Mouse (Mus musculus) midbrain, embryonic 16.5 days (tissue): ENCODE data around the gene Gja8. TPM values are rescaled to one million over a fixed set of nuclear protein-coding genes. Genes with fewer than 3 reads are reported as not detected.

ENCODE experiments used
- ATAC-seq: fragments of 200-750 bp; cut with Nextera tagmentation; 2 replicates; pipeline ENCODE4 v1.8.0; 2017; ENCODE audit warnings: moderate TSS enrichment
- H3K27ac ChIP-seq: fragments of 300-500 bp; sonication (generic); 2 replicates; pipeline ENCODE4 v1.5.1; 2014; ENCODE audit warnings: mild to moderate bottlenecking, low read length, mixed read lengths
- H3K27me3 ChIP-seq: fragments of 300-500 bp; sonication (generic); 2 replicates; pipeline ENCODE4 v1.6.1; 2014; ENCODE audit warnings: low read depth, low read length, mixed read lengths; ENCODE audit not compliant: control insufficient read depth, insufficient read depth
- H3K36me3 ChIP-seq: fragments of 300-500 bp; sonication (generic); 2 replicates; pipeline ENCODE4 v1.6.1; 2014; ENCODE audit warnings: mild to moderate bottlenecking, low read length, moderate library complexity, mixed read lengths; ENCODE audit not compliant: control insufficient read depth, insufficient read depth
- H3K4me1 ChIP-seq: fragments of 300-500 bp; sonication (generic); 2 replicates; pipeline ENCODE4 v1.6.1; 2014; ENCODE audit warnings: mild to moderate bottlenecking, low read length, mixed read lengths; ENCODE audit not compliant: control insufficient read depth, insufficient read depth
- H3K4me2 ChIP-seq: fragments of 300-500 bp; sonication (generic); 2 replicates; pipeline ENCODE4 v1.6.1; 2014; ENCODE audit warnings: mild to moderate bottlenecking, low read length, mixed read lengths
- H3K4me3 ChIP-seq: fragments of 300-500 bp; sonication (generic); 2 replicates; pipeline ENCODE4 v1.5.1; 2014; ENCODE audit warnings: low read depth, mild to moderate bottlenecking, low read length, moderate library complexity, mixed read lengths
- H3K9ac ChIP-seq: fragments of 300-500 bp; sonication (generic); 2 replicates; pipeline ENCODE4 v1.6.1; 2014; ENCODE audit warnings: low read depth, low read length, mixed read lengths
- H3K9me3 ChIP-seq: fragments of 300-500 bp; sonication (generic); replicated peaks from 2 replicates; pipeline ENCODE4 v1.6.1; 2014; ENCODE audit warnings: mild to moderate bottlenecking, low read length, mixed read lengths; ENCODE audit not compliant: control insufficient read depth, poor library complexity, severe bottlenecking
- WGBS: fragments of 180-500 bp; shearing (Covaris S2); extraction: QIAGEN DNeasy Blood & Tissue Kit; methylation state at CpG from one replicate; pipeline ENCODE4 v1.1.7; 2014; 5-methylcytosine and 5-hydroxymethylcytosine counted together
- polyA plus RNA-seq: library from polyadenylated mRNA; unstranded; fragments of >200 nt; fragmentation: Nextera tagmentation; extraction: Ambion mirVana; gene quantifications from 2 replicates; pipeline ENCODE4 v1.2.1, GENCODE M21; 2015

The Gja8 gene
- 0.04 TPM in 1 of 2 replicates, not detected in the other for polyA plus RNA-seq

DNA sequence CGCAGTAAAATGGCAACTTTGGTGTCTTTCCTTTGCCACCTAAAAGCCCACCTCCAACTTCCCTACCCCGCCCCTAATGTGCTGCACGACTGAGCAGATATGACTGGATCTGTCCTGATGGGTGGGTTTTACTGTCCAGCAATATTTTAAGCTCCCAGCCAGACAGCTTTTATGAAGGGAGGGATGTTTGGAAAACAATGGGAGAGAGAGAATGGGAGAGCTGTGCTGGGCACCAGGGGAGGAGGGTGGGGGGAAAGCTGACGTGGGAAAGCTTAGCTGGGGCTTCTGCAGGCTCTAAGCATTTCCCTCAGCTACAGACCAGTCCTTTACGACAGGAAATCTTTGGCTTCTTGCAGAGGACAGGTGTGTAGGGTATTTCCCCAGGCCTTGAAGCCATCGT lies at the start of gene Gja8:
Gene Gja8, minus strand, starts transcription at position 101 of the 400 bp plus-strand sequence.
- Histone ChIP-seq H3K36me3 (no peaks in the 10 kb centered on the region), H3K4me1 (no peaks in the 10 kb centered on the region), H3K9me3 (no peaks in the 10 kb centered on the region), H3K27me3 (no peaks in the 10 kb centered on the region), H3K27ac (no peak within 1 kb of the TSS), H3K9ac (no peak within 1 kb of the TSS), H3K4me3 (no peak within 1 kb of the TSS), H3K4me2 (no peak within 1 kb of the TSS)
- no peak for ATAC-seq
- WGBS = 69% methylated on average over 6 of the region's 6 CpGs

DNA sequence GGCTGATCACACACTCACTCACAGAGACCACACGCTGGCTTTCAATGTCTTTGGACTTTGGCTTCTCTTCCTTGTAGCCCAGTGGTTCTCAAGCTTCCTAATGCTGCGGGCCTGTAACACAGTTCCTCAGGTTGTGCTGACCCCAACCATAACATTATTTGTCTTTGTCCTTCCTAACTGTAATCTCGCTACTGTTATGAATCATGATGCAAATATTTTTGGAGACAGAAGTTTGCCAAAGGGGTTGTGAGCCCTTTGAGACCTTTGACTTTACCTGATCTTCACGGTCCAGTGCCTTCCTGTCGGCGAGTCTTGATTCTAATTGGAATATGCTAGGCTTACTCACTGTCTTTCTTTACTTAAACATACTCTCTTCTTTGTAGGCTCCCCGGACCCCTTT lies 48.6 kb upstream of the Gja8 start:
- Histone ChIP-seq H3K27ac (no peak overlapping the region), H3K9ac (no peak overlapping the region), H3K27me3 (no peaks in the 10 kb centered on the region), H3K36me3 (no peaks in the 10 kb centered on the region), H3K9me3 (no peaks in the 10 kb centered on the region), H3K4me1 (no peaks in the 10 kb centered on the region), H3K4me3 (no peak overlapping the region), H3K4me2 (no peak overlapping the region)
- 83% methylated on average over 7 of the region's 7 CpGs for WGBS
- no peak for ATAC-seq

DNA sequence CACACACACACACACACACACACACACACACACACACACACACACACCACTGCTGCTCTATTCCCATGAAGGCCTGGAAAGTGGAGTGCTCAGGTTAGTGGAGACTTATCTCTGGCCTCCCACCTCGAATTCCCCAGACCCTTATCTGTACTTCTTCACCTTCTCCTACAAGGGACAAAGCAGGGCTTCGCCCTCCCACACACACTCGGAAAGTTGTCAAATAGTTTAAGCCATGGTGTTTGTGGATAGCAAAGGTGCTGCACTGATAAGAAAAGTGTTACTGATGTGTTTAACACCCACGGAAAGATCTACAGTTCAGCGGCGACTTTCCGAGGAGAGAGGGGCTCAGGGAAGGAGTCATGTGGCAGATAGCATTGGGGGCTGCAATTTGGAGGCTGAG lies 45.2 kb upstream of the Gja8 start:
- no peaks in the 10 kb centered on the region for H3K9me3 ChIP-seq
- H3K4me1 ChIP-seq = no peaks in the 10 kb centered on the region
- no peaks in the 10 kb centered on the region for H3K27me3 ChIP-seq
- no peak overlapping the region for H3K4me3 ChIP-seq
- no peak overlapping the region for H3K4me2 ChIP-seq
- no peak for ATAC-seq
- no peak overlapping the region for H3K27ac ChIP-seq
- 70% methylated on average over 7 of the region's 7 CpGs for WGBS
- no peaks in the 10 kb centered on the region for H3K36me3 ChIP-seq
- no peak overlapping the region for H3K9ac ChIP-seq

DNA sequence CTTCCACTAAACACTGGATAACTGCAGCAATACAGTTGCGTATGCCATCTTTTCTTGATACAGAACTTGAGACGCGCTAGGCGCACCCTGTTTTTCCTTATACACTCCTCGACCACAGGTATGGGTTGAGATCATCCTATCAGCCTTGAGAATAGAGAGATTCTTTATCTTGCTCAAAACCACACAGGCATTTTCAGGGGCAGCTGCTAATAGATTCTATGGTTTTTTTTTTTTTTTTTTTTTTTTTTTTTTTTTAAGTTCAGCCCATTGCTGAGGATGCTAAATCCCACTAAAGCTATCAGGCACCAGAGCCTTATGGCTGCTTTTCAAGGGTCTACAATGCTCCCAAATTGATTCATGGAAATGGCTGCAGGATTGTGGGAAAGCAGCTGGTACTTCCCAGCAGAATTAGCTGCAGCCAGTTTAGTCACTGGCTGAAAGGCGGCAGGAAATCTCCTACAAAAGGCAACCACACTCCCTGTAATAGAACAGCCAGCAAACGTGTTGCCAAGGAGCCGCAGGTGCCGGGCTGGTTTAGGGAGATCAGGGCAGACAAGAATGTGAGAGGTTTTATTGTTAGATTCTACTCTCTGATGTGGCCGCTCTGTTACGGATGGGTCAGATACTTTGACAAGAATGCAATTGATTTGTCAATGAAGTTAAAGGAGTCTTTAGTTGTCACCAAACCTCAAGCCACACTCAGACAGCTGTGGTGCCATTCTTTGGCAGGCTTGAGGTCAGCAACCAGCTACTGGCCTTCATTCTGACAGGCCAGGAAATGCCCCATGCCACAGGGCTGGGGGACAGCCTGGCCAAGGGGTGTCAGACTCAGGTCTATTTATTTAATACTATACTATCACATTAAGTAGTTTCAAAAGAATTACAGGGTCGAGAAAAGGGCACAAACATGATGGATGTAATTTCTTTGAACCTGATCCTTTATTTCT lies 37.5 kb upstream of the Gja8 start:
- peak; percentile 66; the same call in 1 of the 2 replicates for ATAC-seq
- no peak overlapping the region for H3K27ac ChIP-seq
- no peak overlapping the region for H3K4me3 ChIP-seq
- H3K4me2 ChIP-seq = no peak overlapping the region
- WGBS = 43% methylated on average over 12 of the region's 12 CpGs
- no peaks in the 10 kb centered on the region for H3K36me3 ChIP-seq
- H3K4me1 ChIP-seq = peaks cover 4% of the 10 kb centered on the region; the same call in 1 of the 2 replicates
- H3K27me3 ChIP-seq = no peaks in the 10 kb centered on the region
- no peaks in the 10 kb centered on the region for H3K9me3 ChIP-seq
- H3K9ac ChIP-seq = no peak overlapping the region

DNA sequence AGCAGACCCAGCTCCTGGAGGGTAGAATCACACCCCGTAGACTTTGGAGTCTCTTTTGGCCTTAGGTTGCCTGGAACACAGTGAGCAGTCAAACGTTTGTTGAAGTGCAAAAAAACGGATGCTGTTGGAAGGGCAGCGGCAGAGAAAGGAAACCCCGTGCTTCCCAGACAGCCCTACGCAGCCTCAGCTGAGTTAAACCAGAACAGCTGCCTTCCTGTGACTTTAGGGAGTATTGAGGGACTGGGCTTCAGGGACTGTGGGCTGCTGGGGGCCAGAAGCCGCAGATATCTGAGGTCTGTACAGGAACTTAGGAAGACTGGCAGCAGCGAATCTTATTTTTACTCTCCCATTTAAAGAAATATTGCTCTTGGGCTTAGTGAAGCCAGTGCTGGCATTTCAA lies 34.8 kb upstream of the Gja8 start:
- Histone ChIP-seq H3K27ac (no peak overlapping the region), H3K4me1 (peaks cover 4% of the 10 kb centered on the region; the same call in 1 of the 2 replicates), H3K9ac (no peak overlapping the region), H3K27me3 (no peaks in the 10 kb centered on the region), H3K36me3 (no peaks in the 10 kb centered on the region), H3K9me3 (no peaks in the 10 kb centered on the region), H3K4me2 (peak overlapping the region; percentile 12; the same call in 1 of the 2 replicates), H3K4me3 (no peak overlapping the region)
- no peak for ATAC-seq
- WGBS = 61% methylated on average over 8 of the region's 8 CpGs

DNA sequence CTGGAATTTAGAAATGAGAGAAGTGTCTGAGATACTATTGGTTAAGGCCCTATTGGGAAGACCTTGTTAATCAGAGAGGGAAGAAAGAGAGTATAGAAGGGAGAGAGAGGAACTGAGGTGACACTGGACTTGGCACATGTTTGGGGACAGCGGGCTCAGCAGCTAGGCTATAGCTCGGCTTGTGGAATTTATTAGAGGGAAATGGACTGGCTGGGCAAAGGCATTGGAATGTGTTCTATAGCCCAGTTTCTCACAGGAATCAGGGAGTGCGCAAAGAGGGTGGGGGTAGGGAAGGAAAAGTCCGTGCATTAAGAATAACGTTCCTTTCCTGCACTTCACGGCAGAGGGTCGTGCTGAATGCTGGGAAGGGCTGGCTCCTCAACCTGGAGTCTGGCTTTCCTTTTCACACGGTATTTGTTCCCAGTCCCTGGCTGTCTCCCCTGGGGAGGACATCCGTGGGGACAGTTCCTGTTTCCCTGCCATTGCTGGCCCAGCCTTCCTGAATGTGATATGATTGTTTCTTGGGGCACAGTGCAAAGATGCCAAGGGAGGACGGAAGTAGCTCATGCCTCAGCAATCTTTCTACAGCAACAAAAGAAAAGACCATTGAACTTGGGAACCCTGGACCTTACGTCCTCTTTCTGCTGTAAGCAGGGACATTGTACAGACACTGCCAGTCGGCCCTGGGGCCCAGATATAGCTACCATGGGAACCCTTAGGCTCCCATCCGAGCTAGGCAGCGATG lies 27.8 kb upstream of the Gja8 start:
- Histone ChIP-seq H3K27ac (no peak overlapping the region), H3K4me3 (no peak overlapping the region), H3K36me3 (no peaks in the 10 kb centered on the region), H3K4me1 (no peaks in the 10 kb centered on the region), H3K9ac (no peak overlapping the region), H3K27me3 (no peaks in the 10 kb centered on the region), H3K4me2 (no peak overlapping the region), H3K9me3 (no peaks in the 10 kb centered on the region)
- WGBS = 59% methylated on average over 14 of the region's 14 CpGs
- ATAC-seq = no peak

DNA sequence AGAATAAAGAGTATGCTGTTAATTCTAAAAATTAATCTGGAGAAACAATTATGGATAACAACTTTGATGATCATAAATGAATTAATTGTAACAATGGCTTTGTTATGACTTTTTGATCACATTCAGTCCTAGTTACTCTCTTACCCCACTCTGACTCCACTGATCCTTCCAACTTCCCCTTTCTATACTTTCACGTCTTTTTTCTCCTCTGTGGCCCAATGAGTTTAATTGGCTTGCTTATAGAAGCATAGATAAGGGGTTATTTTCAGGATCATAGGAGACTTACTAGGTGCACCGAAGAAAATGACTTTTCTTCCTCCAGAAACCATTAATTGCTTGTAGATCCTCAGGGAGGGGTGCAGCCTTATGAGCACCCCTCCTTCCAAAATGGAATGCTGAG lies 16.9 kb upstream of the Gja8 start:
- Histone ChIP-seq H3K27me3 (no peaks in the 10 kb centered on the region), H3K9me3 (no peaks in the 10 kb centered on the region; the same call in 1 of the 2 replicates), H3K4me2 (no peak overlapping the region), H3K9ac (no peak overlapping the region), H3K36me3 (no peaks in the 10 kb centered on the region), H3K4me3 (no peak overlapping the region), H3K4me1 (peaks cover 8% of the 10 kb centered on the region), H3K27ac (no peak overlapping the region)
- 89% methylated on average over 2 of the region's 2 CpGs for WGBS
- no peak for ATAC-seq

DNA sequence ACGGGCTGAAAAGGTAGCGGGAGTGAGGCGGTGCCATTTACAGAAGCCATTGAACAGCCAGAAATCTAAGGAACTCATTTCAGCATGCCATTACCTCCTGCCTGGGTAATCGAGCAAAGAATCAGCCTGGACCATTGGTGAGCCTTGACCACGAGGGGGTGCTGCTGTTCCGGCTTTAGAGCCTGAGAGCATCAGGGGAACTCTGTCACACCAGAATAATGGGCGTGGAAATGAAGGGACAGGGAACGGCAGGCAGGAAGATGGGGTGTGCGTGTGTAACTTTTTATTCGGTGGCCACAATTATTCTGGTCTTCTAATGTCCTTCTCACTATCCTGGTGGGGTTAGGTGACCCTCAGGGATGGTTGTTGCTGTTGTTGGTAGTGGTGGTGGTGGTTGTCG lies 12.9 kb upstream of the Gja8 start:
- H3K4me3 ChIP-seq = peak overlapping the region; percentile 22; the same call in 1 of the 2 replicates
- H3K36me3 ChIP-seq = no peaks in the 10 kb centered on the region
- peaks cover 17% of the 10 kb centered on the region for H3K4me1 ChIP-seq
- 6% methylated on average over 11 of the region's 11 CpGs for WGBS
- H3K9ac ChIP-seq = no peak overlapping the region
- H3K27ac ChIP-seq = no peak overlapping the region
- H3K4me2 ChIP-seq = peak overlapping the region; percentile 48
- peak; percentile 87 for ATAC-seq
- H3K27me3 ChIP-seq = no peaks in the 10 kb centered on the region
- no peaks in the 10 kb centered on the region; the same call in 1 of the 2 replicates for H3K9me3 ChIP-seq
